Mouse (Mus musculus) testis, adult 2 months (tissue): ENCODE results near the gene Bcas3. TPM values are rescaled to one million over a fixed set of nuclear protein-coding genes. Genes with fewer than 3 reads are reported as not detected.

Experiments used
- H3K27ac ChIP-seq: fragments of 200-500 bp; 2 replicates; pipeline ENCODE4 v1.5.1; 2012; ENCODE audit warnings: low read depth, low read length; ENCODE audit not compliant: control insufficient read depth, insufficient read depth
- H3K27me3 ChIP-seq: fragments of 200-500 bp; 2 replicates; pipeline ENCODE4 v1.6.1; 2012; ENCODE audit warnings: mild to moderate bottlenecking, low read length, moderate library complexity; ENCODE audit not compliant: control insufficient read depth, insufficient read depth
- H3K36me3 ChIP-seq: fragments of 200-500 bp; 2 replicates; pipeline ENCODE4 v1.6.1; 2012; ENCODE audit warnings: mild to moderate bottlenecking, low read length; ENCODE audit not compliant: control insufficient read depth, insufficient read depth
- H3K4me1 ChIP-seq: fragments of 200-500 bp; 2 replicates; pipeline ENCODE4 v1.6.1; 2012; ENCODE audit warnings: low read length; ENCODE audit not compliant: control insufficient read depth, insufficient read depth
- H3K4me3 ChIP-seq: fragments of 200-500 bp; 2 replicates; pipeline ENCODE4 v1.5.1; 2012; ENCODE audit warnings: low read depth, mild to moderate bottlenecking, low read length, moderate library complexity, mixed read lengths; ENCODE audit not compliant: control insufficient read depth
- CTCF ChIP-seq: fragments of 200-500 bp; IDR thresholded peaks from 2 replicates; pipeline ENCODE4 v1.5.1; 2012; ENCODE audit warnings: low read depth, mild to moderate bottlenecking, inconsistent platforms, low read length, moderate library complexity; ENCODE audit not compliant: control insufficient read depth, insufficient read depth, insufficient replicate concordance
- POLR2A ChIP-seq: fragments of 200-500 bp; IDR thresholded peaks from 2 replicates; pipeline ENCODE4 v1.6.1; 2012; ENCODE audit warnings: low read depth, mild to moderate bottlenecking, inconsistent platforms, low read length, moderate library complexity; ENCODE audit not compliant: control insufficient read depth
- polyA plus RNA-seq: library from polyadenylated mRNA; depleted of rRNA; stranded (reverse); fragments of >200 nt; gene quantifications from 2 replicates; pipeline ENCODE4 v1.2.3, GENCODE M21; 2012

Gene Bcas3
- polyA plus RNA-seq, 1 experiment, result 23.4 TPM

GRCm38 (mm10) chr11:85312818-85313217 lies 40.1 kb upstream of the Bcas3 start:
- Histone ChIP-seq H3K4me3 (peak overlapping the region; percentile 71), H3K4me1 (no peaks in the 10 kb centered on the region; the same call in 1 of the 2 replicates)
- no peak for TF ChIP-seq POLR2A
- no peak for TF ChIP-seq CTCF

GRCm38 (mm10) chr11:85313361-85313760 lies 39.6 kb upstream of the Bcas3 start:
- Histone ChIP-seq H3K4me3 (peak overlapping the region; percentile 80), H3K27ac (no peak overlapping the region), H3K4me1 (no peaks in the 10 kb centered on the region; the same call in 1 of the 2 replicates), H3K27me3 (no peaks in the 10 kb centered on the region), H3K36me3 (no peaks in the 10 kb centered on the region; the same call in none of the 2 replicates)
- no peak for TF ChIP-seq POLR2A
- no peak for TF ChIP-seq CTCF

More at GRCm38 (mm10) chr11:85312818-85313217, 40.1 kb upstream of the Bcas3 start:
- Histone ChIP-seq H3K27me3 (no peaks in the 10 kb centered on the region), H3K36me3 (no peaks in the 10 kb centered on the region; the same call in none of the 2 replicates), H3K27ac (no peak overlapping the region)

DNA sequence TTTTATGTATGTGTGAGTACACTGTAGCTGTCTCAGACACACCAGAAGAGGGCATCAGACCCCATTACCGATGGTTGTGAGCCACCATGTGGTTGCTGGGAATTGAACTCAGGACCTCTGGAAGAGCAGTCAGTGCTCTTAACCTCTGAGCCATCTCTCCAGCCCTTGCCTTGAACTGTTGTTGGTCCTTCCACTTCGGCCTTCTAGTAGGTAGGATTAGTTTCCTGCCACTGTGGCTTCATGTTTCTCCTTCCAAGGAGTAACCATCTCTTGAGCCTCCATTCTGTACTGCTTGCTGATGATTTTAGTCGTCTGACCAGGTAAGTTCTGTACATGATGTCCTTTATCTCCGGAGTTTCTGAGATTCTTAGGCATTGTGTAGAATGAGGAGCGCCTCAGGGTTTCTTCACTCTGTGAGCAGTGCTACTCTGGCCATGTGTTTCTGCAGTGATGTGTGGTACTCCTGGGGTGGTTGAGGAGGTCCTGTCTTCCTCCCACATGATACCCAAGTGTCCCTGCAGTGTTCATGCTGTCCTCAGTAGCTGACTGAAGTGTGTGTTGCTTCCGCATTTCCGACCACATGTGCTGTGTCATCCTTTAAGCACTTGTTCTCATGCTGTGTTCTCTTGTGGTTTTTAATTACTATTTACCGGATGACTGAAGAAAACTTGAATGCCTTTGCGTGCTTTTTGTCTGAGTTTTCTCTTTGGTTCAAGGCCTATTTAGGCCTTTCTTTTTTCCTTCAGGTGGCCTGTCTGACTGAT lies 29.2 kb upstream of the Bcas3 start:
- no peak overlapping the region for H3K4me3 ChIP-seq
- TF ChIP-seq POLR2A (no peak), CTCF (no peak)
- no peaks in the 10 kb centered on the region for H3K4me1 ChIP-seq
- H3K27me3 ChIP-seq, result no peaks in the 10 kb centered on the region
- no peaks in the 10 kb centered on the region for H3K36me3 ChIP-seq
- peak overlapping the region; percentile 17; the same call in 1 of the 2 replicates for H3K27ac ChIP-seq

DNA sequence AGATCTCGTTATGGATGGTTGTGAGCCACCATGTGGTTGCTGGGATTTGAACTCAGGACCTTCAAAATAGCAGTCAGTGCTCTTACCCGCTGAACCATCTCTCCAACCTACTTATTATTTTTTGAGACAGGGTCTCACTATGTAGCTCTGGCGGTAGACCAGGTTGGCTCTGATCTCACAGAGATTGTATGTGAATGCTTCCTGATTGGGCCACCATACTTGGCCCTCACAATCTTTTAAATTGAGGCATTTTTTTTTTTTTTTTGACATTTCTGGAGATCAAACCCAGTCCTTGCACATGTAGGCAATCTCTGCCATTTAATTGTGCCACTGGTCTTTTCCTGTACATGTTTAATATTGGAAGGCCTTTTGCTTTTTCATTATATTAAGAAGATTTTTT lies 24.2 kb upstream of the Bcas3 start:
- H3K36me3 ChIP-seq, result no peaks in the 10 kb centered on the region; the same call in 1 of the 2 replicates
- TF ChIP-seq CTCF (no peak), POLR2A (no peak)

GRCm38 (mm10) chr11:85329167-85329894 lies 23.6 kb upstream of the Bcas3 start:
- Histone ChIP-seq H3K4me1 (no peaks in the 10 kb centered on the region), H3K27me3 (no peaks in the 10 kb centered on the region), H3K4me3 (no peak overlapping the region), H3K27ac (no peak overlapping the region), H3K36me3 (no peaks in the 10 kb centered on the region; the same call in 1 of the 2 replicates)
- no peak for TF ChIP-seq POLR2A
- no peak for TF ChIP-seq CTCF

More for the DNA sequence above, 24.2 kb upstream of the Bcas3 start:
- Histone ChIP-seq H3K4me1 (no peaks in the 10 kb centered on the region), H3K27ac (no peak overlapping the region), H3K4me3 (no peak overlapping the region), H3K27me3 (no peaks in the 10 kb centered on the region)

GRCm38 (mm10) chr11:85334778-85335177 lies 18.2 kb upstream of the Bcas3 start:
- no peak overlapping the region for H3K4me3 ChIP-seq
- no peaks in the 10 kb centered on the region; the same call in 1 of the 2 replicates for H3K36me3 ChIP-seq
- H3K27me3 ChIP-seq, result no peaks in the 10 kb centered on the region
- H3K4me1 ChIP-seq, result no peaks in the 10 kb centered on the region
- H3K27ac ChIP-seq, result no peak overlapping the region
- TF ChIP-seq CTCF, result peak; percentile 44; the same call in 1 of the 2 replicates
- no peak for TF ChIP-seq POLR2A
